Mouse (Mus musculus) right cerebral cortex, postnatal 36 days (tissue): ENCODE measurements around the gene 4930513O06Rik.

Source experiments
- DNase-seq, 2 experiments: peaks; one replicate each; pipeline ENCODE4 v3.0.0; 2022; ENCODE audit warnings: low spot score in 2 of 2, mixed read lengths in 1 of 2

4930513O06Rik gene

GRCm38 (mm10) chrX:139085943-139086342 lies at the start of gene 4930513O06Rik:
Gene 4930513O06Rik, plus strand, starts transcription at chrX:139086243.
- DNase-seq: no peak

DNA sequence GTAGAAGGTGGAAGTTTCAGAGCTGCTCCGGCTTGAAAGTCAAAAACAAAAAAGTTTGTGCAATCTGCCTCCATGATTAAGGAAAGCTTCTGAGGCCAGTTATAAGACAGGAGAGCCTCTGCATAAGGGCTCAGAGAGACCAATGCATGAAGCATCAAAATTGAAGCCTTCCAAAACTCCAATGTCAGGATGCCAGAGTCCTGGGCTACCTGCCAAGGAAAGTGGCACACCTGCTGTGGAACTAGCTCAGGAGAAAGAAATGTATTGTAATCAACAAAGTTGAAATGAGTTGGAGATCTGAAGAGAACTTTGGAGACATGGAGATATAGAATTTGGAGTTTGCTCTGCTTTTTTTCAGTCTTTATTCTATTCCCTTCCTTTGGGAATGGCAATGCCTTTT lies 48.4 kb upstream of the 4930513O06Rik start:
- no peak for DNase-seq

DNA sequence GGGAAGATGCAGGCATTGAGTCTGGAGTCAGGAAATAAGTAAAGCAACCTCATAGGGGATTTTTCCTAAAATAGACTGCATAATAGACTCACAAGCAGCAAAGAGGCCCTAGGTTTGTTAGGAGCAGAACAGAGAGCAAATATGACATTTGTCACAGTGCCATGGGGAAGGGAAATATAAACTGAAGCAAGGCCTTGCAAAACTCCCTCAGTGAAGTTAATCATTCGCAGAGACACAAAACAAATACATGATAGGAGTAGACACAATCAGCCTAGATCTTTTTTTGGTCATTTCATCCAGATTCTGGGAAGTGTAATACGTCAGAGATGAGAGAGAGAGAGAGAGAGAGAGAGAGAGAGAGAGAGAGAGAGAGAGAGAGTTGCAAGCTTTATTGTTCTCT lies 46.7 kb upstream of the 4930513O06Rik start:
- DNase-seq: no peak

GRCm38 (mm10) chrX:139041148-139041547 lies 44.9 kb upstream of the 4930513O06Rik start:
- no peak for DNase-seq

GRCm38 (mm10) chrX:139051976-139052375 lies 34.1 kb upstream of the 4930513O06Rik start:
- no peak for DNase-seq

- no peak for DNase-seq
Observed at GRCm38 (mm10) chrX:139053149-139053548, 32.9 kb upstream of the 4930513O06Rik start.

- no peak for DNase-seq
Observed at GRCm38 (mm10) chrX:139064078-139064477, 22.0 kb upstream of the 4930513O06Rik start.

- DNase-seq: no peak
Observed at GRCm38 (mm10) chrX:139078493-139078892, 7.5 kb upstream of the 4930513O06Rik start.

DNA sequence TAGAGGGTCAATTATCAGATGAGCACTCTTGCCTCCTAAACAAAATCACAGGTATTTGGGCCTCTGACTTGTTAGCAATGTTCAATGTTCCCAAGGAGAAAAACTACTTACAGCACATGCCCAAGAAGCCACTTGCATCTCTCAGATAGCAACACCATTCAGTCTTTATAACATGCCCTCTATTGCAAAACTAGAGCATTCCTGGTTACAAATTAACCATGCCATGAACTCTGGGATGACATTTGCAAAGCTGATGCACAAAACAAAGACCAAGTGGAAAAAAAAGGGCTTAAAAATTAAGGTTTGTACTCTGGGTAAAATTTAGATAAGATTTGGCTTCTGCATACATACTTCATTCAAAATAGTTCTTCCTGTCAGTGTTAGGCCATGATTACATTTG lies 966 bp upstream of the 4930513O06Rik start, which contains the start of gene Serpina7:
TSS of gene Serpina7 (minus strand) at position 160 of the 400 bp plus-strand sequence.
- DNase-seq: no peak

GRCm38 (mm10) chrX:139097197-139097596 lies 11.2 kb downstream of the 4930513O06Rik start:
- DNase-seq: no peak

DNA sequence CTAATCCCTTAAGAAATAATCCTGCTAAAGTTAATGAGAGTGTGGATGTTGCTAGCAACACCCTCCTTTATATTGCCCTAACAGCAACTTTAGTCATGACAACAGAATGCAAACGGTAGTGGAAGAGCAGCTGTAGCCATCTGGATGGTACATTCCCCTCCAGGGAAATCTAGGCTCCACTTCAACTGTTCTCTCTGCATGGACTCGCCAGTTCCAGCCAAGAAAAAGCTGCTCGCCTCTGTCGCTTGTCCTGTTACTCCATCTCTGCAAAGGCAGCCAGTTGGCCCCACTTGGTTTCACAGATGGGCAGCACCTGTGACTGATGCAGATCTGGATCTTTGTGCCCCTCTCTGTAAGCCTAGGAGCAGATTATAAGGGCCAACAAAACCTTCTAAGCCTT lies 48.0 kb downstream of the 4930513O06Rik start:
- no peak for DNase-seq
